Mouse (Mus musculus) hindbrain, embryonic 13.5 days (tissue): ENCODE measurements at regions not wholly inside any gene's neighbourhood (a gene's known extent, or its start where the extent isn't known, plus 50 kb on each side); places are given as distances from the start of the nearest gene placed in this dataset.
A peak's percentile ranks its signal among the peaks of the same experiment; 100 is the strongest.

Experiments
- ATAC-seq: fragments of 200-750 bp; cut with Nextera tagmentation; 2 replicates; pipeline ENCODE4 v1.8.0; 2017; ENCODE audit warnings: moderate TSS enrichment; ENCODE audit not compliant: low FRiP score
- H3K27ac ChIP-seq: fragments of 300-500 bp; sonication (generic); 2 replicates; pipeline ENCODE4 v1.5.1; 2015; ENCODE audit warnings: inconsistent platforms, mild to moderate bottlenecking, moderate library complexity
- H3K27me3 ChIP-seq: fragments of 300-500 bp; sonication (generic); 2 replicates; pipeline ENCODE4 v1.6.1; 2015; ENCODE audit warnings: mild to moderate bottlenecking, inconsistent platforms
- H3K36me3 ChIP-seq: fragments of 300-500 bp; sonication (generic); 2 replicates; pipeline ENCODE4 v1.6.1; 2015; ENCODE audit warnings: mild to moderate bottlenecking, inconsistent platforms
- H3K4me1 ChIP-seq: fragments of 300-500 bp; sonication (generic); replicated peaks from 2 replicates; pipeline ENCODE4 v1.6.1; 2015; ENCODE audit warnings: inconsistent platforms
- H3K4me2 ChIP-seq: fragments of 300-500 bp; sonication (generic); 2 replicates; pipeline ENCODE4 v1.6.1; 2015; ENCODE audit warnings: inconsistent platforms, mild to moderate bottlenecking, moderate library complexity
- H3K4me3 ChIP-seq: fragments of 300-500 bp; sonication (generic); 2 replicates; pipeline ENCODE4 v1.5.1; 2015; ENCODE audit warnings: mild to moderate bottlenecking, inconsistent platforms
- H3K9ac ChIP-seq: fragments of 300-500 bp; sonication (generic); 2 replicates; pipeline ENCODE4 v1.6.1; 2015; ENCODE audit warnings: mild to moderate bottlenecking, inconsistent platforms
- H3K9me3 ChIP-seq: fragments of 300-500 bp; sonication (generic); 2 replicates; pipeline ENCODE4 v1.6.1; 2016; ENCODE audit warnings: inconsistent platforms
- WGBS: fragments of 180-500 bp; shearing (Covaris S2); methylation state at CpG from one replicate; pipeline ENCODE4 v1.1.7; 2015; 5-methylcytosine and 5-hydroxymethylcytosine counted together

GRCm38 (mm10) chr9:61055928-61056730 is 261.8 kb downstream of the Uaca start:
- H3K4me3 ChIP-seq = no peak overlapping the region
- H3K9me3 ChIP-seq = peaks cover 10% of the 10 kb centered on the region
- peaks cover 24% of the 10 kb centered on the region for H3K27me3 ChIP-seq
- no peak for ATAC-seq
- no peaks in the 10 kb centered on the region for H3K36me3 ChIP-seq
- no peak overlapping the region for H3K27ac ChIP-seq
- H3K4me1 ChIP-seq = peaks cover 29% of the 10 kb centered on the region
- 92% methylated on average over 15 of the region's 15 CpGs for WGBS
- H3K9ac ChIP-seq = no peak overlapping the region
- H3K4me2 ChIP-seq = no peak overlapping the region

- no peak for ATAC-seq
- Histone ChIP-seq H3K27me3 (peaks cover 24% of the 10 kb centered on the region), H3K36me3 (no peaks in the 10 kb centered on the region), H3K4me2 (no peak overlapping the region), H3K4me3 (no peak overlapping the region), H3K9ac (no peak overlapping the region; the same call in 1 of the 2 replicates), H3K27ac (no peak overlapping the region), H3K4me1 (peaks cover 29% of the 10 kb centered on the region), H3K9me3 (peaks cover 10% of the 10 kb centered on the region)
- 56% methylated on average over 10 of the region's 10 CpGs for WGBS
These were observed 262.5 kb downstream of the Uaca start for GRCm38 (mm10) chr9:61056731-61057270.

GRCm38 (mm10) chr9:61059225-61059624 is 264.9 kb downstream of the Uaca start:
- no peak overlapping the region for H3K9ac ChIP-seq
- no peaks in the 10 kb centered on the region for H3K36me3 ChIP-seq
- no peak overlapping the region for H3K4me3 ChIP-seq
- peaks cover 10% of the 10 kb centered on the region for H3K9me3 ChIP-seq
- H3K4me2 ChIP-seq = no peak overlapping the region
- ATAC-seq = no peak
- H3K4me1 ChIP-seq = peaks cover 34% of the 10 kb centered on the region
- no peak overlapping the region for H3K27ac ChIP-seq
- H3K27me3 ChIP-seq = peaks cover 25% of the 10 kb centered on the region

GRCm38 (mm10) chr9:61060958-61061357 is 266.6 kb downstream of the Uaca start:
- WGBS = 83% methylated on average over 8 of the region's 8 CpGs
- Histone ChIP-seq H3K4me1 (peaks cover 28% of the 10 kb centered on the region), H3K36me3 (no peaks in the 10 kb centered on the region), H3K27me3 (peaks cover 20% of the 10 kb centered on the region), H3K4me3 (no peak overlapping the region), H3K4me2 (no peak overlapping the region), H3K27ac (no peak overlapping the region), H3K9ac (no peak overlapping the region), H3K9me3 (peaks cover 10% of the 10 kb centered on the region)
- ATAC-seq = no peak

- Histone ChIP-seq H3K27ac (no peak overlapping the region), H3K9ac (no peak overlapping the region), H3K36me3 (no peaks in the 10 kb centered on the region), H3K4me2 (no peak overlapping the region), H3K4me3 (no peak overlapping the region), H3K27me3 (peaks cover 32% of the 10 kb centered on the region; the same call in 1 of the 2 replicates), H3K4me1 (peaks cover 21% of the 10 kb centered on the region), H3K9me3 (peaks cover 3% of the 10 kb centered on the region)
- ATAC-seq = no peak
- 74% methylated on average over 8 of the region's 8 CpGs for WGBS
These were observed 270.5 kb downstream of the Uaca start for GRCm38 (mm10) chr9:61064714-61065305.

GRCm38 (mm10) chr9:61069553-61070314 is 275.4 kb downstream of the Uaca start:
- H3K9ac ChIP-seq = peak overlapping the region; percentile 49; the same call in 1 of the 2 replicates
- H3K27me3 ChIP-seq = peaks cover 42% of the 10 kb centered on the region
- H3K4me3 ChIP-seq = no peak overlapping the region
- no peaks in the 10 kb centered on the region for H3K36me3 ChIP-seq
- 0 out of 2 replicates have a peak overlapping the region, but pooled peaks have one; percentile 6 for H3K4me2 ChIP-seq
- no peaks in the 10 kb centered on the region for H3K9me3 ChIP-seq
- H3K27ac ChIP-seq = peak overlapping the region; percentile 83
- WGBS = 28% methylated on average over 13 of the region's 13 CpGs
- H3K4me1 ChIP-seq = peaks cover 33% of the 10 kb centered on the region
- no peak for ATAC-seq

GRCm38 (mm10) chr9:61070315-61070707 is 276.0 kb downstream of the Uaca start:
- no peak overlapping the region for H3K4me3 ChIP-seq
- peaks cover 41% of the 10 kb centered on the region for H3K27me3 ChIP-seq
- 0 out of 2 replicates have a peak overlapping the region, but pooled peaks have one; percentile 6 for H3K4me2 ChIP-seq
- peak overlapping the region; percentile 83 for H3K27ac ChIP-seq
- 27% methylated on average over 8 of the region's 8 CpGs for WGBS
- no peak for ATAC-seq
- H3K36me3 ChIP-seq = no peaks in the 10 kb centered on the region
- H3K9ac ChIP-seq = no peak overlapping the region
- H3K4me1 ChIP-seq = peaks cover 37% of the 10 kb centered on the region
- H3K9me3 ChIP-seq = no peaks in the 10 kb centered on the region

- no peak overlapping the region for H3K4me3 ChIP-seq
- no peaks in the 10 kb centered on the region for H3K36me3 ChIP-seq
- no peak overlapping the region for H3K9ac ChIP-seq
- H3K27ac ChIP-seq = peak overlapping the region; percentile 83; the same call in 1 of the 2 replicates
- 0 out of 2 replicates have a peak overlapping the region, but pooled peaks have one; percentile 17 for H3K4me2 ChIP-seq
- ATAC-seq = no peak
- no peaks in the 10 kb centered on the region for H3K9me3 ChIP-seq
- peaks cover 39% of the 10 kb centered on the region for H3K27me3 ChIP-seq
- 14% methylated on average over 9 of the region's 9 CpGs for WGBS
- peaks cover 37% of the 10 kb centered on the region for H3K4me1 ChIP-seq
These were observed 276.5 kb downstream of the Uaca start for GRCm38 (mm10) chr9:61070861-61071260.

- no peaks in the 10 kb centered on the region for H3K9me3 ChIP-seq
- H3K4me1 ChIP-seq = peaks cover 37% of the 10 kb centered on the region
These were observed 279.1 kb downstream of the Uaca start for GRCm38 (mm10) chr9:61073482-61073881.

GRCm38 (mm10) chr9:61075071-61075470 is 280.7 kb downstream of the Uaca start:
- Histone ChIP-seq H3K9ac (no peak overlapping the region), H3K4me2 (no peak overlapping the region), H3K4me3 (no peak overlapping the region), H3K4me1 (peaks cover 23% of the 10 kb centered on the region), H3K9me3 (no peaks in the 10 kb centered on the region), H3K36me3 (no peaks in the 10 kb centered on the region), H3K27ac (no peak overlapping the region), H3K27me3 (peaks cover 23% of the 10 kb centered on the region)
- 77% methylated on average over 4 of the region's 4 CpGs for WGBS
- no peak for ATAC-seq

More at GRCm38 (mm10) chr9:61073482-61073881, 279.1 kb downstream of the Uaca start:
- Histone ChIP-seq H3K27me3 (peaks cover 29% of the 10 kb centered on the region), H3K4me3 (no peak overlapping the region), H3K36me3 (no peaks in the 10 kb centered on the region), H3K4me2 (no peak overlapping the region), H3K27ac (no peak overlapping the region), H3K9ac (no peak overlapping the region)
- no peak for ATAC-seq
- 43% methylated on average over 4 of the region's 4 CpGs for WGBS

GRCm38 (mm10) chr9:61077181-61077580 is 282.8 kb downstream of the Uaca start:
- H3K27me3 ChIP-seq = peaks cover 23% of the 10 kb centered on the region
- H3K36me3 ChIP-seq = no peaks in the 10 kb centered on the region
- no peak overlapping the region for H3K27ac ChIP-seq
- WGBS = 77% methylated on average over 2 of the region's 2 CpGs
- no peak for ATAC-seq
- H3K9ac ChIP-seq = no peak overlapping the region
- no peak overlapping the region for H3K4me2 ChIP-seq
- H3K4me1 ChIP-seq = peaks cover 15% of the 10 kb centered on the region
- H3K4me3 ChIP-seq = no peak overlapping the region
- H3K9me3 ChIP-seq = no peaks in the 10 kb centered on the region

GRCm38 (mm10) chr9:61077807-61078206 is 283.5 kb downstream of the Uaca start:
- no peaks in the 10 kb centered on the region for H3K36me3 ChIP-seq
- no peak overlapping the region for H3K27ac ChIP-seq
- 75% methylated on average over 4 of the region's 4 CpGs for WGBS
- H3K9me3 ChIP-seq = no peaks in the 10 kb centered on the region
- H3K9ac ChIP-seq = no peak overlapping the region
- no peak overlapping the region for H3K4me3 ChIP-seq
- no peak for ATAC-seq
- H3K4me1 ChIP-seq = peaks cover 20% of the 10 kb centered on the region
- no peak overlapping the region for H3K4me2 ChIP-seq
- H3K27me3 ChIP-seq = peaks cover 20% of the 10 kb centered on the region
